Mouse (Mus musculus): ENCODE results near the gene Dnah14.

Gene Dnah14

GRCm38 (mm10) chr1:181576322-181576721 is at the start of gene Dnah14:
Dnah14 (plus strand) TSS chr1:181576559.
- Histone ChIP-seq H3K36me3 (ENCODE audit: control insufficient read depth, insufficient read depth, low read length, poor library complexity, severe bottlenecking) (no peaks in the 10 kb centered on the region), H3K27me3 (ENCODE audit: control insufficient read depth, insufficient read depth, low read length, poor library complexity, severe bottlenecking) (no peaks in the 10 kb centered on the region)
- no peak for DNase-seq (ENCODE audit: low read depth, low spot score)

- H3K36me3 ChIP-seq (ENCODE audit: control insufficient read depth, insufficient read depth, low read length, poor library complexity, severe bottlenecking) = no peaks in the 10 kb centered on the region
- H3K27me3 ChIP-seq (ENCODE audit: control insufficient read depth, insufficient read depth, low read length, poor library complexity, severe bottlenecking) = no peaks in the 10 kb centered on the region
- no peak for DNase-seq (ENCODE audit: low read depth, low spot score)
These were observed 47.0 kb upstream of the Dnah14 start for GRCm38 (mm10) chr1:181529368-181529767.

GRCm38 (mm10) chr1:181535165-181535873 is 41.0 kb upstream of the Dnah14 start:
- no peak for DNase-seq (ENCODE audit: low read depth, low spot score)
- H3K36me3 ChIP-seq (ENCODE audit: control insufficient read depth, insufficient read depth, low read length, poor library complexity, severe bottlenecking) = no peaks in the 10 kb centered on the region

GRCm38 (mm10) chr1:181537627-181538525 is 38.5 kb upstream of the Dnah14 start:
- DNase-seq (ENCODE audit: low read depth, low spot score) = no peak
- Histone ChIP-seq H3K27me3 (ENCODE audit: control insufficient read depth, insufficient read depth, low read length, poor library complexity, severe bottlenecking) (no peaks in the 10 kb centered on the region), H3K36me3 (ENCODE audit: control insufficient read depth, insufficient read depth, low read length, poor library complexity, severe bottlenecking) (no peaks in the 10 kb centered on the region)

More at GRCm38 (mm10) chr1:181535165-181535873, 41.0 kb upstream of the Dnah14 start:
- H3K27me3 ChIP-seq (ENCODE audit: control insufficient read depth, insufficient read depth, low read length, poor library complexity, severe bottlenecking) = no peaks in the 10 kb centered on the region

GRCm38 (mm10) chr1:181539846-181540769 is 36.3 kb upstream of the Dnah14 start:
- Histone ChIP-seq H3K27me3 (ENCODE audit: control insufficient read depth, insufficient read depth, low read length, poor library complexity, severe bottlenecking) (no peaks in the 10 kb centered on the region), H3K36me3 (ENCODE audit: control insufficient read depth, insufficient read depth, low read length, poor library complexity, severe bottlenecking) (no peaks in the 10 kb centered on the region)
- peak; percentile 12 for DNase-seq (ENCODE audit: low read depth, low spot score)

GRCm38 (mm10) chr1:181543711-181544383 is 32.5 kb upstream of the Dnah14 start:
- DNase-seq (ENCODE audit: low read depth, low spot score) = no peak
- no peaks in the 10 kb centered on the region for H3K36me3 ChIP-seq (ENCODE audit: control insufficient read depth, insufficient read depth, low read length, poor library complexity, severe bottlenecking)
- H3K27me3 ChIP-seq (ENCODE audit: control insufficient read depth, insufficient read depth, low read length, poor library complexity, severe bottlenecking) = no peaks in the 10 kb centered on the region

GRCm38 (mm10) chr1:181545044-181545772 is 31.2 kb upstream of the Dnah14 start:
- Histone ChIP-seq H3K27me3 (ENCODE audit: control insufficient read depth, insufficient read depth, low read length, poor library complexity, severe bottlenecking) (no peaks in the 10 kb centered on the region), H3K36me3 (ENCODE audit: control insufficient read depth, insufficient read depth, low read length, poor library complexity, severe bottlenecking) (no peaks in the 10 kb centered on the region)
- peak; percentile 73 for DNase-seq (ENCODE audit: low read depth, low spot score)

GRCm38 (mm10) chr1:181549987-181550386 is 26.4 kb upstream of the Dnah14 start:
- Histone ChIP-seq H3K27me3 (ENCODE audit: control insufficient read depth, insufficient read depth, low read length, poor library complexity, severe bottlenecking) (no peaks in the 10 kb centered on the region), H3K36me3 (ENCODE audit: control insufficient read depth, insufficient read depth, low read length, poor library complexity, severe bottlenecking) (no peaks in the 10 kb centered on the region)
- no peak for DNase-seq (ENCODE audit: low read depth, low spot score)

- no peak for DNase-seq (ENCODE audit: low read depth, low spot score)
- Histone ChIP-seq H3K27me3 (ENCODE audit: control insufficient read depth, insufficient read depth, low read length, poor library complexity, severe bottlenecking) (no peaks in the 10 kb centered on the region), H3K36me3 (ENCODE audit: control insufficient read depth, insufficient read depth, low read length, poor library complexity, severe bottlenecking) (no peaks in the 10 kb centered on the region)
These were observed 25.5 kb upstream of the Dnah14 start for GRCm38 (mm10) chr1:181550826-181551225.

DNA sequence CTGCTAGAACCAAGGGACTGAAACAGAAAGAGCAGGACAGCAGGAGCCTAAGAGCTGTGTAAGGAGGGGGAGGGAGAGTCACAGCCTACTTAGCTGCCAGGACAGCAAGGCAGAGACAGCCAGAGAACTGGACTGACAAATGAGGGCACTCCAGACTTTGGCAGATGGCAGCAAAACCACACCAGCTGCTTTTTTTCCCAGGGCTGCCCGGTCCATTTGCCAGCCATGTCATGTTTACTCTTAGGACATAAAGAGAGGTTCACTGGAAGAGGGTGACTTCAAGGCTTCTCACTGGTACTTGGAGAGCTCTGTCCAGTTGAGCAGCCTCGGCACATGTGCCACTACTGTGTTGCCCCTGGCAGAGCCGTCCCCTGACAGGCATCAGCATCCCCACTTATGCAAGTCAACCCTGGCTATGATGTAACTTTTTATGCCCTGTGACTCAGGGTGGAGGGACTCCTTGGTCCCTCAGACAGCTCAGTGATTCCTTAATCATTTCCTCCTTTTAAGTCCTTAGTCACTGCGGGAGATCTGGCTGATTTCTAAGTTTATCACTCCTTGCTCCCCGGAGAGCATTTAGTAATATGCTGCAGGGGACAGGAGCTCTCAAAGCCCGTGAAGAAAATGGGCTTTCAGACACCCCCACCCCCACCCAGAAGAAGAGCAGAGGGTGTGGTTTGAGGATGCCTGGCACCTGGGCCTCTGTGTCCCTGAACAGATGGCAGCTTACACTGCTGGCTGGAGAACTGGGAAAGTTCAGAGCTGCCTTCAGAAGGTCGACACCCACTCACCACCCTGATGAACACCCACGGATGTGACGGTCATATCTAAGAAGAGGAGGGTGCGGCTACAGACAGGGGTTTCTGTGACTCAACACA is 23.6 kb upstream of the Dnah14 start:
- no peaks in the 10 kb centered on the region for H3K36me3 ChIP-seq (ENCODE audit: control insufficient read depth, insufficient read depth, low read length, poor library complexity, severe bottlenecking)
- DNase-seq (ENCODE audit: low read depth, low spot score) = no peak
- no peaks in the 10 kb centered on the region for H3K27me3 ChIP-seq (ENCODE audit: control insufficient read depth, insufficient read depth, low read length, poor library complexity, severe bottlenecking)

DNA sequence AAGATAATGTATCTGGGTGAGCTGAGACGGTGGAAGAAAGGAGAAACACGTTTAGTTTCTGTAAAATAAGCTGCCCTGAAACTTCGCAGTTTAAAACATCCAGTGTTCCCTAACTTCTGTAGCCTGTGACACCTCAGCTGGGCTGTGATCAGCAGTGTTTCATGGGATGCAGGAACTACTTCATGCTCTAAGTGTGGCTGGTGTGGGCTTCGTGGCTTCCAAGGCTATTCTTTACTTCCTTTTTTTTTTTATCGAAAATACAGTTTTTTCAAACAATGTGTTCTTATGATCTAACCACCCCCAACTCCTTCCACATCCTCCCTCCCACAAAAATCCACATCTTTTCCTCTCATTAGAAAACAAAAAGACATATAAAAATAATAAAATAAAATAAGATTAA is 20.9 kb upstream of the Dnah14 start:
- no peaks in the 10 kb centered on the region for H3K27me3 ChIP-seq (ENCODE audit: control insufficient read depth, insufficient read depth, low read length, poor library complexity, severe bottlenecking)
- no peak for DNase-seq (ENCODE audit: low read depth, low spot score)
- H3K36me3 ChIP-seq (ENCODE audit: control insufficient read depth, insufficient read depth, low read length, poor library complexity, severe bottlenecking) = no peaks in the 10 kb centered on the region

DNA sequence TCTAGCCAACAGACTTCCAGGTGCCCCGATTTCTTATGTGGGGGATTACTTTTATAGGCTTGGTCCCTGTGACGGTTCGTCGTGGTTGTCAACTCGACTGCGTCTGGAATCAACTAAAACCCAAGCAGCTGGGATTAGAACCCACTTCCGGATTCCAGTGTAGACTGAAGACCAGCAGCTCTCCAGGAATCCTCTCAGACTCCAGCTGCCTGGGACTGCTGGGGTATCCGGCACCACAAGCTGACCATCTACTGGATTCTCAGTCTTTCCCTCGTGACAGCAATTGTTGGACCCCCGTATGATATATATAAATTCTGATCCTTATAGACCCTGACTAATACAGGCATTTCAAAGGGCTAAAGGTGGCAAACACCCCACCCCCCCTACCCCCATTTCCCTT is 16.7 kb upstream of the Dnah14 start:
- no peak for DNase-seq (ENCODE audit: low read depth, low spot score)
- H3K27me3 ChIP-seq (ENCODE audit: control insufficient read depth, insufficient read depth, low read length, poor library complexity, severe bottlenecking) = no peaks in the 10 kb centered on the region; the same call in 1 of the 2 replicates
- no peaks in the 10 kb centered on the region for H3K36me3 ChIP-seq (ENCODE audit: control insufficient read depth, insufficient read depth, low read length, poor library complexity, severe bottlenecking)

- Histone ChIP-seq H3K36me3 (ENCODE audit: control insufficient read depth, insufficient read depth, low read length, poor library complexity, severe bottlenecking) (no peaks in the 10 kb centered on the region), H3K27me3 (ENCODE audit: control insufficient read depth, insufficient read depth, low read length, poor library complexity, severe bottlenecking) (no peaks in the 10 kb centered on the region; the same call in 1 of the 2 replicates)
- DNase-seq (ENCODE audit: low read depth, low spot score) = no peak
These were observed 16.0 kb upstream of the Dnah14 start for GRCm38 (mm10) chr1:181560325-181560724.

Data from splenic B cell, adult 2 months (primary cell).